In genomic region chr5:115062566-115062965, GRCm38 (mm10) we compare ENCODE assay signal across 16 mouse cellular contexts. TPM values are rescaled to one million over a fixed set of nuclear protein-coding genes. Genes with fewer than 3 reads are reported as not detected.
"Had no signal": no experiment of that assay in that cellular context is flagged by ENCODE, and none has a peak within 500 bp of the region (broad histone marks: within the 10 kb centered on the region; RNA-seq: fewer than 3 reads in every experiment).

No protein-coding gene starts in this region.

- H3K4me1 ChIP-seq: limb, embryonic 12.5 days had no signal

- H3K9me3 ChIP-seq: limb, embryonic 12.5 days; liver, embryonic 15.5 days; midbrain, embryonic 13.5 days had no signal

- H3K4me3 ChIP-seq: layer of hippocampus, adult 2 months; limb, embryonic 12.5 days; liver, embryonic 15.5 days; midbrain, embryonic 13.5 days had no signal

- H3K27ac ChIP-seq: layer of hippocampus, adult 2 months; limb, embryonic 12.5 days; midbrain, embryonic 13.5 days; stomach, postnatal 0 days had no signal

- H3K27me3 ChIP-seq: limb, embryonic 12.5 days; liver, embryonic 15.5 days; midbrain, embryonic 13.5 days had no signal

- H3K4me2 ChIP-seq: limb, embryonic 12.5 days; liver, embryonic 15.5 days; midbrain, embryonic 13.5 days had no signal

- DNase-seq: kidney, adult 18-20 months; kidney, postnatal 10 days; kidney, postnatal 4 days; layer of hippocampus, postnatal 36 days; liver; lung, adult 2 months; lung, postnatal 36 days; right cerebral cortex, postnatal 14 days had no signal

- H3K9ac ChIP-seq: limb, embryonic 12.5 days; liver, embryonic 15.5 days; midbrain, embryonic 13.5 days had no signal

- ATAC-seq: lung, postnatal 0 days; midbrain, embryonic 13.5 days had no signal

RNA-seq across cellular contexts. Expression of gene Gm10401, which starts 35.5 kb away (rescaled TPM):
- total RNA-seq: layer of hippocampus, adult 2 months; layer of hippocampus, postnatal 36 days; left cerebral cortex, postnatal 36 days; midbrain, postnatal 0 days had no signal
- polyA plus RNA-seq: lung, adult 2 months had no signal
